Mouse (Mus musculus) C2C12 (cell line): ENCODE measurements around the gene Tpk1. TPM values are rescaled to one million over a fixed set of nuclear protein-coding genes. Genes with fewer than 3 reads are reported as not detected.

Source experiments
- H3K27me3 ChIP-seq: one replicate; pipeline ENCODE4 v1.6.1; 2011; ENCODE audit not compliant: control insufficient read depth, insufficient read depth, insufficient read length
- H3K36me3 ChIP-seq: one replicate; pipeline ENCODE4 v1.6.1; 2011; ENCODE audit not compliant: control insufficient read depth, insufficient read depth
- H3K4me3 ChIP-seq: one replicate; pipeline ENCODE4 v1.5.1; 2011; ENCODE audit warnings: mild to moderate bottlenecking, control low read depth; ENCODE audit not compliant: poor library complexity, insufficient read depth, severe bottlenecking
- H3K79me2 ChIP-seq: one replicate; pipeline ENCODE4 v1.6.1; 2011; ENCODE audit not compliant: control insufficient read depth, insufficient read depth
- H3K79me3 ChIP-seq: one replicate; pipeline ENCODE4 v1.6.1; 2011; ENCODE audit warnings: low read depth, control low read depth
- H3ac ChIP-seq: one replicate; pipeline ENCODE3; 2011; ENCODE audit warnings: low read depth; ENCODE audit not compliant: control insufficient read depth, insufficient read length
- CEBPB ChIP-seq: IDR thresholded peaks from one replicate; pipeline ENCODE4 v1.6.1; 2011; ENCODE audit warnings: low read depth, mild to moderate bottlenecking, control low read depth, moderate library complexity
- CTCF ChIP-seq: IDR thresholded peaks from one replicate; pipeline ENCODE4 v1.5.1; 2011; ENCODE audit not compliant: control insufficient read depth, insufficient read depth, insufficient read length
- FOSL1 ChIP-seq: IDR thresholded peaks from one replicate; pipeline ENCODE4 v1.8.0; 2011; ENCODE audit warnings: mild to moderate bottlenecking, low read length; ENCODE audit not compliant: poor library complexity, insufficient read depth, severe bottlenecking
- MAX ChIP-seq: IDR thresholded peaks from one replicate; pipeline ENCODE4 v1.6.1; 2011; ENCODE audit warnings: mild to moderate bottlenecking, control low read depth
- MYOD1 ChIP-seq: IDR thresholded peaks from one replicate; pipeline ENCODE4 v1.6.1; 2011; ENCODE audit warnings: low read depth; ENCODE audit not compliant: control insufficient read depth, insufficient read length
- MYOG ChIP-seq: IDR thresholded peaks from one replicate; pipeline ENCODE4 v1.6.1; 2011; ENCODE audit not compliant: control insufficient read depth, insufficient read length; ENCODE audit errors: extremely low read depth
- USF1 ChIP-seq: IDR thresholded peaks from one replicate; pipeline ENCODE4 v1.6.1; 2011; ENCODE audit warnings: low read depth, mild to moderate bottlenecking, control low read depth, moderate library complexity
- polyA plus RNA-seq: library from polyadenylated mRNA; unstranded; fragments of >200 nt; fragmentation: generic; extraction: Trizol; gene quantifications from one replicate; pipeline ENCODE4 v1.2.1, GENCODE M21; 2012; ENCODE audit warnings: missing spikeins

Gene Tpk1
- polyA plus RNA-seq, 1 experiment = 0.82 TPM

GRCm38 (mm10) chr6:43532822-43533221 lies 133.3 kb downstream of the Tpk1 start:
- TF ChIP-seq MYOG = no peak
- TF ChIP-seq USF1 = no peak
- no peak for TF ChIP-seq MAX
- no peak for TF ChIP-seq CEBPB
- TF ChIP-seq MYOD1 = no peak
- no peak for TF ChIP-seq CTCF
- TF ChIP-seq FOSL1 = no peak
- Histone ChIP-seq H3K79me2 (no peaks in the 10 kb centered on the region), H3ac (no peak overlapping the region), H3K36me3 (no peaks in the 10 kb centered on the region), H3K4me3 (no peak overlapping the region), H3K79me3 (no peaks in the 10 kb centered on the region), H3K27me3 (no peaks in the 10 kb centered on the region)

GRCm38 (mm10) chr6:43531996-43532395 lies 134.1 kb downstream of the Tpk1 start:
- no peak overlapping the region for H3ac ChIP-seq
- TF ChIP-seq MYOD1 = no peak
- no peaks in the 10 kb centered on the region for H3K79me2 ChIP-seq
- no peak overlapping the region for H3K4me3 ChIP-seq
- H3K79me3 ChIP-seq = no peaks in the 10 kb centered on the region
- no peaks in the 10 kb centered on the region for H3K27me3 ChIP-seq
- no peaks in the 10 kb centered on the region for H3K36me3 ChIP-seq

- H3K79me3 ChIP-seq = no peaks in the 10 kb centered on the region
- H3K36me3 ChIP-seq = no peaks in the 10 kb centered on the region
- H3K27me3 ChIP-seq = no peaks in the 10 kb centered on the region
- TF ChIP-seq CTCF (no peak), USF1 (no peak), MAX (no peak), MYOG (no peak), FOSL1 (no peak), CEBPB (no peak), MYOD1 (no peak)
- no peak overlapping the region for H3ac ChIP-seq
- H3K4me3 ChIP-seq = no peak overlapping the region
- H3K79me2 ChIP-seq = no peaks in the 10 kb centered on the region
These were observed 137.1 kb downstream of the Tpk1 start for GRCm38 (mm10) chr6:43528996-43529395.

DNA sequence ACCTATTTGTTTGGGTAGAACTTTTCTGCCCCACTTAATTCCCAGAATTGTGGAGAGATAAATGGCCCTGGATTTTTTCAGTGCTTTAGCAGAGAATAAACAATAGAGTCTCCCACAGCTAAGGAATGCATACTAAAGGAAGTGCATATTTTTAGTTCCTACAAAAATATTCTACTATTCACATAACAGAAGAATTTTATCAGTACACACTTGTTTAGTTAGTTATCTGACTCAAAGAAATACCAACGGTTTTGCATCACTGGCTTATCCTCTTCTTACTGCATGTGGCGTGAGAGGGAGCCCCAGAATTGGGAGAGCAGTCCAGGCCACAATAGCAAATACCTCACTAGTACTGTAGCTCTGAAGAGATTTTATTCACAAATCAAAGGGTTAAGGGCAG lies 141.1 kb downstream of the Tpk1 start:
- TF ChIP-seq MYOD1 (no peak), USF1 (no peak), MYOG (no peak)
- Histone ChIP-seq H3K4me3 (no peak overlapping the region), H3K27me3 (no peaks in the 10 kb centered on the region), H3ac (no peak overlapping the region), H3K36me3 (no peaks in the 10 kb centered on the region), H3K79me2 (no peaks in the 10 kb centered on the region), H3K79me3 (no peaks in the 10 kb centered on the region)

GRCm38 (mm10) chr6:43522046-43522445 lies 144.0 kb downstream of the Tpk1 start:
- Histone ChIP-seq H3K79me3 (no peaks in the 10 kb centered on the region), H3K27me3 (no peaks in the 10 kb centered on the region), H3K4me3 (no peak overlapping the region), H3ac (no peak overlapping the region), H3K79me2 (no peaks in the 10 kb centered on the region), H3K36me3 (no peaks in the 10 kb centered on the region)
- TF ChIP-seq MYOG (no peak), USF1 (no peak), MAX (no peak), CTCF (no peak), CEBPB (no peak), MYOD1 (no peak), FOSL1 (no peak)

- Histone ChIP-seq H3K36me3 (no peaks in the 10 kb centered on the region), H3K4me3 (no peak overlapping the region), H3ac (no peak overlapping the region), H3K79me3 (no peaks in the 10 kb centered on the region), H3K27me3 (no peaks in the 10 kb centered on the region), H3K79me2 (no peaks in the 10 kb centered on the region)
- no peak for TF ChIP-seq MAX
- no peak for TF ChIP-seq MYOD1
- no peak for TF ChIP-seq FOSL1
- TF ChIP-seq CTCF = no peak
- no peak for TF ChIP-seq MYOG
- TF ChIP-seq USF1 = no peak
- TF ChIP-seq CEBPB = no peak
These were observed 145.9 kb downstream of the Tpk1 start for GRCm38 (mm10) chr6:43520218-43520617.

DNA sequence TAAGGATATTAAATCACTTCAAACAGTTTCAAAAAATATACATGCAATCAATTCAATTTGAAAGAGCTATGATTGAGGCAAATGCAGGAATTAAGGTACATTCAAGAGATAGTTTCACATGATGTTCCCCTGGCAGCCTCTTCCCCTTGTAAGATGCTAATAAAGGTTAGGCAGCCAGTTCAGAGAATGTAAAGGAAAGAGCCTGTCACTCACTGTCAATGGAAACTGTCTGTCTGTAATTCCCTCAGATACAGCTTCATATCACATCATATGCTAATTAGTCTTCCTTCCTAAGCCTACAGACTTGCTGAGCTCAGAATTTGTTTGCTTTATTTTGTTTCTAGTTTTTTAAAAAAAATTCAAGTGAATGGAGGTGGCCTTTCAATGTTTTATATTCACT lies 147.7 kb downstream of the Tpk1 start:
- H3K79me3 ChIP-seq = no peaks in the 10 kb centered on the region
- H3K4me3 ChIP-seq = no peak overlapping the region
- TF ChIP-seq USF1 (no peak), MYOG (no peak), FOSL1 (no peak), MYOD1 (no peak), CEBPB (no peak), MAX (no peak), CTCF (no peak)
- H3K36me3 ChIP-seq = no peaks in the 10 kb centered on the region
- no peaks in the 10 kb centered on the region for H3K79me2 ChIP-seq
- no peaks in the 10 kb centered on the region for H3K27me3 ChIP-seq
- H3ac ChIP-seq = no peak overlapping the region
